Mouse (Mus musculus) ES-E14 (cell line): ENCODE data around the gene Zdhhc22.

Experiments used
- CHD2 ChIP-seq: IDR thresholded peaks from 2 replicates; pipeline ENCODE4 v1.6.1; 2014; ENCODE audit warnings: mild to moderate bottlenecking, low read depth, low read length, inconsistent platforms
- HCFC1 ChIP-seq: IDR thresholded peaks from 2 replicates; pipeline ENCODE4 v1.6.1; 2012; ENCODE audit warnings: low read length, inconsistent platforms, borderline replicate concordance; ENCODE audit not compliant: insufficient read depth
- MAFK ChIP-seq: IDR thresholded peaks from 2 replicates; pipeline ENCODE4 v1.6.1; 2014; ENCODE audit warnings: mild to moderate bottlenecking, low read depth, low read length, inconsistent platforms; ENCODE audit not compliant: insufficient read depth
- ZC3H11A ChIP-seq: IDR thresholded peaks from 2 replicates; pipeline ENCODE4 v1.6.1; 2012; ENCODE audit warnings: low read depth, mild to moderate bottlenecking, inconsistent platforms, low read length, borderline replicate concordance
- ZNF384 ChIP-seq: IDR thresholded peaks from 2 replicates; pipeline ENCODE4 v1.6.1; 2012; ENCODE audit warnings: low read depth, low read length, inconsistent platforms

DNA sequence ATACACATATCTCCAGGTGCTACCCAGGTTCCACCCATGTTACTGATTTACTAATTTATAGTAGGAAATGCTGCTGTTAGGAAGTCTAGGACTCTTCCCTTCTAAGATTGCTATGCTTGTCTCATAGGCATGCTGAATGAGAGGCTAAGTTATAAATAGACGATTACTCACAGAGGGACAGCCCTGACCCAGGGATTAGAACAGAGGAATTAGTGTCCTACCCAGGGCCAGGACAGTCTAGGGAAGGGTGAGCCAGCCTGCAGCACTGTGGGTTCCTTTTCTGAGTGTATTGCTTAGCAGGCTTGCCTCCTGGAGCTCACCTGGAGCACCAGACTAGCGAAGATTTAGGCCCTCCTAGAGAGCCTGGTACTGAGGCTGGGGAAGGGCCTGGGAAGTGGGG lies 34.3 kb downstream of the Zdhhc22 start:
- TF ChIP-seq MAFK: no peak
- TF ChIP-seq HCFC1: no peak
- TF ChIP-seq CHD2: no peak
- no peak for TF ChIP-seq ZNF384
- no peak for TF ChIP-seq ZC3H11A
